Comparison of ENCODE assay signal across 18 mouse cellular contexts in the genomic region with DNA sequence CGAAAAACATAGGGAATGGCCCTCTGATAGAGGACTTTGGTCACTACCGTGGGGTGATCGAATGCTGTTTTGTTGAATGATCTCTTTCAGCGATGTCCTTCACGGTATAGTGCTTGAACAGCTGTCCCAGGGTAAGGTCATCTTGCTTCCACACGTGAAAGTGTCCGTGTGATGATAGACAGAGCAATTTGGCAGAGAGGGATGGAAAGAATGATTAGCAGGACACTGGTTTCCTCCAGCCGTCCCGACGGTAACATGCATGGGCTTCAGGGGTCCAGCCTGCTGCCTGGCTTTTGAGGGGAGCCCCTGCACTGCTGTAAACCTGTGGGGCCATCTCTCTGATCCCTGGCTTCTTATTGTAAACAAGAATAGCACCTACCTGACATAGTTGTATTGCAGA. TPM values are rescaled to one million over a fixed set of nuclear protein-coding genes. Genes with fewer than 3 reads are reported as not detected.
A peak's percentile ranks its signal among the peaks of the same experiment; 100 is the strongest.
DNase-seq lines count a peak whose midpoint lies in the region; ATAC-seq and TF ChIP-seq lines count a peak whose summit lies in the region.
"Had no signal": no experiment of that assay in that cellular context is flagged by ENCODE, and none has a peak within 500 bp of the region (broad histone marks: within the 10 kb centered on the region; RNA-seq: fewer than 3 reads in every experiment).

No protein-coding gene starts in this region.

- TF ChIP-seq CTCF in heart, adult 2 months (IDR thresholded peaks at IDR 0.05) = no peak
- no peak for TF ChIP-seq CTCF in lung, postnatal 0 days (IDR thresholded peaks at IDR 0.05)
- no peak for TF ChIP-seq CTCF in heart, postnatal 0 days (IDR thresholded peaks at IDR 0.05; ENCODE audit: low read depth)

- TF ChIP-seq POLR2A in heart, adult 2 months (IDR thresholded peaks at IDR 0.05; ENCODE audit: insufficient read depth, low read depth, low read length) = no peak

- no peak for ATAC-seq in heart, embryonic 11.5 days (replicated peaks; ENCODE audit: insufficient number of reproducible peaks, low FRiP score, low TSS enrichment)
- ATAC-seq in lung, postnatal 0 days = no peak
- ATAC-seq in heart, postnatal 0 days (ENCODE audit: insufficient read depth, low read depth) = no peak
- ATAC-seq in neural tube, embryonic 14.5 days (ENCODE audit: low read depth) = no peak
- no peak for ATAC-seq in intestine, embryonic 16.5 days
- ATAC-seq: activated CD4-positive, CD25-positive, alpha-beta regulatory T cell, adult 4 months; Patski had no signal

- 0 out of 2 replicates have a peak, but pooled peaks have one; percentile 27 for TF ChIP-seq EP300 in heart, adult 2 months (IDR thresholded peaks at IDR 0.05; ENCODE audit: insufficient read depth, low read depth, low read length)
- no peak for TF ChIP-seq EP300 in lung, postnatal 0 days (IDR thresholded peaks at IDR 0.05)
- TF ChIP-seq EP300 in heart, postnatal 0 days (IDR thresholded peaks at IDR 0.05; ENCODE audit: low read depth) = no peak

- H3K4me1 ChIP-seq in heart, adult 2 months (ENCODE audit: control insufficient read depth, insufficient read depth, low read length) = peaks cover 24% of the 10 kb centered on the region
- peaks cover 18% of the 10 kb centered on the region for H3K4me1 ChIP-seq in heart, embryonic 11.5 days (ENCODE audit: control insufficient read depth, insufficient read depth, low read length)
- H3K4me1 ChIP-seq in lung, postnatal 0 days (ENCODE audit: insufficient read depth, low read depth, low read length) = peaks cover 27% of the 10 kb centered on the region; the same call in 1 of the 2 replicates
- peaks cover 33% of the 10 kb centered on the region for H3K4me1 ChIP-seq in heart, postnatal 0 days (ENCODE audit: control insufficient read depth, insufficient read depth)
- 0 out of 2 replicates have a peak, but pooled peaks cover 5% of the 10 kb centered on the region for H3K4me1 ChIP-seq in neural tube, embryonic 14.5 days (ENCODE audit: control insufficient read depth, insufficient read depth, low read length)
- H3K4me1 ChIP-seq in intestine, embryonic 16.5 days (ENCODE audit: control insufficient read depth, insufficient read depth, low read length) = 0 out of 2 replicates have a peak, but pooled peaks cover 3% of the 10 kb centered on the region

- peaks cover 10% of the 10 kb centered on the region for H3K79me2 ChIP-seq in heart, adult 2 months (replicated peaks; ENCODE audit: control insufficient read depth, insufficient read depth, low read length)

- H3K4me3 ChIP-seq in heart, adult 2 months = peak overlapping the region; percentile 45
- no peak overlapping the region for H3K4me3 ChIP-seq in heart, embryonic 11.5 days (ENCODE audit: low read depth, low read length)
- H3K4me3 ChIP-seq in lung, postnatal 0 days (ENCODE audit: low read depth, low read length) = no peak overlapping the region
- no peak overlapping the region for H3K4me3 ChIP-seq in heart, postnatal 0 days (ENCODE audit: low read depth, low read length)
- no peak overlapping the region for H3K4me3 ChIP-seq in neural tube, embryonic 14.5 days (ENCODE audit: low read depth, low read length)
- no peak overlapping the region for H3K4me3 ChIP-seq in intestine, embryonic 16.5 days (ENCODE audit: low read length)

- intact Hi-C loops in heart, adult 2 months (cut with DNase I) = loop anchor here (1.0 kb wide), 1 partner anchor 46 kb away; no protein-coding TSS in a partner anchor

- no peaks in the 10 kb centered on the region for H3K27me3 ChIP-seq in heart, adult 2 months (ENCODE audit: control insufficient read depth, insufficient read depth, low read length)
- H3K27me3 ChIP-seq in heart, embryonic 11.5 days (ENCODE audit: control insufficient read depth, insufficient read depth, low read length) = no peaks in the 10 kb centered on the region
- H3K27me3 ChIP-seq in lung, postnatal 0 days (replicated peaks; ENCODE audit: insufficient read depth, low read length) = no peaks in the 10 kb centered on the region
- no peaks in the 10 kb centered on the region for H3K27me3 ChIP-seq in heart, postnatal 0 days (ENCODE audit: control insufficient read depth, insufficient read depth, low read length)
- H3K27me3 ChIP-seq in neural tube, embryonic 14.5 days (ENCODE audit: control insufficient read depth, insufficient read depth, low read length) = peaks cover 3% of the 10 kb centered on the region; the same call in 1 of the 2 replicates
- no peaks in the 10 kb centered on the region for H3K27me3 ChIP-seq in intestine, embryonic 16.5 days (replicated peaks; ENCODE audit: control insufficient read depth, insufficient read depth, low read length)
- H3K27me3 ChIP-seq: limb, embryonic 15.5 days; Patski had no signal

- H3K27ac ChIP-seq in heart, adult 2 months = peak overlapping the region; percentile 100
- H3K27ac ChIP-seq in heart, embryonic 11.5 days (ENCODE audit: low read depth, low read length) = no peak overlapping the region
- H3K27ac ChIP-seq in lung, postnatal 0 days (ENCODE audit: low read length) = no peak overlapping the region
- no peak overlapping the region for H3K27ac ChIP-seq in heart, postnatal 0 days (ENCODE audit: low read depth)
- no peak overlapping the region for H3K27ac ChIP-seq in neural tube, embryonic 14.5 days (ENCODE audit: low read depth, low read length)
- no peak overlapping the region for H3K27ac ChIP-seq in intestine, embryonic 16.5 days (ENCODE audit: low read length)

- DNase-seq in heart, adult 2 months = no peak
- DNase-seq in lung, postnatal 0 days (ENCODE audit: low spot score) = no peak
- no peak for DNase-seq in lung, postnatal 36 days
- no peak for DNase-seq in heart, postnatal 0 days (ENCODE audit: low spot score)
- DNase-seq: adrenal gland, postnatal 14 days; cerebellum, adult 2 months; gastrocnemius, postnatal 10 days; kidney, adult 8-10 months; kidney, postnatal 36 days; layer of hippocampus, adult 9-11 months; lung, postnatal 14 days had no signal

- no peaks in the 10 kb centered on the region for H3K9me3 ChIP-seq in heart, embryonic 11.5 days (replicated peaks; ENCODE audit: control insufficient read depth, low read length)
- H3K9me3 ChIP-seq in lung, postnatal 0 days (ENCODE audit: low read length) = no peaks in the 10 kb centered on the region
- H3K9me3 ChIP-seq in heart, postnatal 0 days (replicated peaks; ENCODE audit: control insufficient read depth, low read length) = no peaks in the 10 kb centered on the region
- H3K9me3 ChIP-seq in neural tube, embryonic 14.5 days (ENCODE audit: control insufficient read depth, low read length) = no peaks in the 10 kb centered on the region
- no peaks in the 10 kb centered on the region for H3K9me3 ChIP-seq in intestine, embryonic 16.5 days (ENCODE audit: control insufficient read depth, low read length)
- H3K9me3 ChIP-seq: limb, embryonic 15.5 days had no signal

- WGBS in heart, adult 2 months = 35% methylated on average over 10 of the region's 10 CpGs
- WGBS in heart, embryonic 11.5 days (ENCODE audit: insufficient replicate concordance) = 63% methylated on average over 10 of the region's 10 CpGs
- WGBS in lung, postnatal 0 days = 71% methylated on average over 10 of the region's 10 CpGs
- WGBS in heart, postnatal 0 days = 43% methylated on average over 10 of the region's 10 CpGs
- 82% methylated on average over 10 of the region's 10 CpGs for WGBS in neural tube, embryonic 14.5 days
- WGBS in intestine, embryonic 16.5 days = 76% methylated on average over 10 of the region's 10 CpGs

- H3K4me2 ChIP-seq in heart, embryonic 11.5 days = no peak overlapping the region
- peak overlapping the region; percentile 75 for H3K4me2 ChIP-seq in lung, postnatal 0 days (replicated peaks; ENCODE audit: low read depth, low read length)
- H3K4me2 ChIP-seq in heart, postnatal 0 days (ENCODE audit: low read depth, low read length) = peak overlapping the region; percentile 82; the same call in 1 of the 2 replicates
- H3K4me2 ChIP-seq in neural tube, embryonic 14.5 days (ENCODE audit: low read depth, low read length) = peak overlapping the region; percentile 67; the same call in 1 of the 2 replicates
- no peak overlapping the region for H3K4me2 ChIP-seq in intestine, embryonic 16.5 days (ENCODE audit: low read depth, low read length)
- H3K4me2 ChIP-seq: midbrain, embryonic 11.5 days had no signal

- peaks cover 35% of the 10 kb centered on the region for H3K36me3 ChIP-seq in heart, adult 2 months (ENCODE audit: control insufficient read depth, insufficient read depth, low read length)
- no peaks in the 10 kb centered on the region for H3K36me3 ChIP-seq in heart, embryonic 11.5 days (ENCODE audit: control insufficient read depth, insufficient read depth, low read length)
- H3K36me3 ChIP-seq in lung, postnatal 0 days (ENCODE audit: insufficient read depth, low read length) = no peaks in the 10 kb centered on the region
- H3K36me3 ChIP-seq in heart, postnatal 0 days (replicated peaks; ENCODE audit: control insufficient read depth, insufficient read depth, low read length) = no peaks in the 10 kb centered on the region
- H3K36me3 ChIP-seq in neural tube, embryonic 14.5 days (ENCODE audit: control insufficient read depth, insufficient read depth, low read length) = no peaks in the 10 kb centered on the region
- no peaks in the 10 kb centered on the region for H3K36me3 ChIP-seq in intestine, embryonic 16.5 days (ENCODE audit: control insufficient read depth, insufficient read depth, low read length)
- H3K36me3 ChIP-seq: limb, embryonic 15.5 days had no signal

- H3K9ac ChIP-seq in heart, adult 2 months (ENCODE audit: low read depth, low read length) = peak overlapping the region; percentile 52; the same call in 1 of the 2 replicates
- H3K9ac ChIP-seq in heart, embryonic 11.5 days (ENCODE audit: low read depth, low read length) = no peak overlapping the region
- no peak overlapping the region for H3K9ac ChIP-seq in lung, postnatal 0 days (replicated peaks; ENCODE audit: low read depth)
- H3K9ac ChIP-seq in heart, postnatal 0 days (replicated peaks; ENCODE audit: low read depth, low read length) = 0 out of 2 replicates have a peak overlapping the region, but pooled peaks have one; percentile 72
- H3K9ac ChIP-seq in neural tube, embryonic 14.5 days (replicated peaks; ENCODE audit: low read depth, low read length) = no peak overlapping the region
- no peak overlapping the region for H3K9ac ChIP-seq in intestine, embryonic 16.5 days (ENCODE audit: low read depth, low read length)
- H3K9ac ChIP-seq: limb, embryonic 15.5 days had no signal

RNA-seq across cellular contexts. Expression of a gene that starts 2.3 kb away (rescaled TPM):
- 100 to 1,000 TPM; 118 to 157 TPM for total RNA-seq in heart, adult 2 months (2021)
- 129 and 204 TPM in 2 replicates for polyA plus RNA-seq in heart, adult 2 months (2012; rRNA removed)
- 15.2 and 16.6 TPM in 2 replicates for polyA plus RNA-seq in heart, embryonic 11.5 days (2014; fragmentation: Nextera tagmentation; extraction: Ambion mirVana)
- 73.8 and 73.9 TPM in 2 replicates for polyA plus RNA-seq in lung, postnatal 0 days (2015; fragmentation: Nextera tagmentation; extraction: Ambion mirVana)
- total RNA-seq in heart, postnatal 0 days (2014; rRNA removed; ENCODE audit: low replicate concordance) = 36.9 and 52.4 TPM in 2 replicates
- 57.3 and 63.4 TPM in 2 replicates for polyA plus RNA-seq in heart, postnatal 0 days (2015; fragmentation: Nextera tagmentation; extraction: Ambion mirVana)
- 33.8 and 34.0 TPM in 2 replicates for polyA plus RNA-seq in neural tube, embryonic 14.5 days (2014; fragmentation: Nextera tagmentation; extraction: Ambion mirVana)
- 13.4 and 13.6 TPM in 2 replicates for polyA plus RNA-seq in intestine, embryonic 16.5 days (2015; fragmentation: Nextera tagmentation; extraction: Ambion mirVana)

RNA-seq across cellular contexts. Expression of a gene that starts 43.4 kb away (rescaled TPM):
- 10 to 100 TPM in 1 of 2 experiments, 1 to 10 TPM in 1; 8.9 to 10.9 TPM for total RNA-seq in heart, adult 2 months (2021)
- polyA plus RNA-seq in heart, adult 2 months (2012; rRNA removed) = 3.0 and 5.1 TPM in 2 replicates
- polyA plus RNA-seq in heart, embryonic 11.5 days (2014; fragmentation: Nextera tagmentation; extraction: Ambion mirVana) = 12.5 and 14.4 TPM in 2 replicates
- polyA plus RNA-seq in lung, postnatal 0 days (2015; fragmentation: Nextera tagmentation; extraction: Ambion mirVana) = 6.2 and 7.8 TPM in 2 replicates
- total RNA-seq in heart, postnatal 0 days (2014; rRNA removed; ENCODE audit: low replicate concordance) = 7.7 and 8.2 TPM in 2 replicates
- polyA plus RNA-seq in heart, postnatal 0 days (2015; fragmentation: Nextera tagmentation; extraction: Ambion mirVana) = 4.8 and 5.2 TPM in 2 replicates
- 18.5 and 19.4 TPM in 2 replicates for polyA plus RNA-seq in neural tube, embryonic 14.5 days (2014; fragmentation: Nextera tagmentation; extraction: Ambion mirVana)
- polyA plus RNA-seq in intestine, embryonic 16.5 days (2015; fragmentation: Nextera tagmentation; extraction: Ambion mirVana) = 10.4 and 10.5 TPM in 2 replicates

RNA-seq across cellular contexts. Expression of a gene that starts 44.9 kb away (rescaled TPM):
- 10 to 100 TPM; 29.9 to 31.4 TPM for total RNA-seq in heart, adult 2 months (2021)
- 17.2 and 20.9 TPM in 2 replicates for polyA plus RNA-seq in heart, adult 2 months (2012; rRNA removed)
- 103 and 113 TPM in 2 replicates for polyA plus RNA-seq in heart, embryonic 11.5 days (2014; fragmentation: Nextera tagmentation; extraction: Ambion mirVana)
- 49.2 and 58.8 TPM in 2 replicates for polyA plus RNA-seq in lung, postnatal 0 days (2015; fragmentation: Nextera tagmentation; extraction: Ambion mirVana)
- total RNA-seq in heart, postnatal 0 days (2014; rRNA removed; ENCODE audit: low replicate concordance) = 59.8 and 83.8 TPM in 2 replicates
- polyA plus RNA-seq in heart, postnatal 0 days (2015; fragmentation: Nextera tagmentation; extraction: Ambion mirVana) = 42.6 and 45.6 TPM in 2 replicates
- polyA plus RNA-seq in neural tube, embryonic 14.5 days (2014; fragmentation: Nextera tagmentation; extraction: Ambion mirVana) = 60.8 and 75.4 TPM in 2 replicates
- 14.4 and 19.9 TPM in 2 replicates for polyA plus RNA-seq in intestine, embryonic 16.5 days (2015; fragmentation: Nextera tagmentation; extraction: Ambion mirVana)

Comparison
In these comparisons a context has a peak if more than half of its experiments do, and no peak if none do; other contexts are left out.
1. H3K9ac ChIP-seq: peak in heart, adult 2 months (single experiment) and heart, postnatal 0 days (single experiment); none in heart, embryonic 11.5 days (single experiment), lung, postnatal 0 days (single experiment), neural tube, embryonic 14.5 days (single experiment) and intestine, embryonic 16.5 days (single experiment).
2. H3K4me2 ChIP-seq: peak in lung, postnatal 0 days (single experiment), heart, postnatal 0 days (single experiment) and neural tube, embryonic 14.5 days (single experiment); none in heart, embryonic 11.5 days (single experiment) and intestine, embryonic 16.5 days (single experiment).